ENCODE assay signal across 8 mouse cellular contexts in the genomic region with DNA sequence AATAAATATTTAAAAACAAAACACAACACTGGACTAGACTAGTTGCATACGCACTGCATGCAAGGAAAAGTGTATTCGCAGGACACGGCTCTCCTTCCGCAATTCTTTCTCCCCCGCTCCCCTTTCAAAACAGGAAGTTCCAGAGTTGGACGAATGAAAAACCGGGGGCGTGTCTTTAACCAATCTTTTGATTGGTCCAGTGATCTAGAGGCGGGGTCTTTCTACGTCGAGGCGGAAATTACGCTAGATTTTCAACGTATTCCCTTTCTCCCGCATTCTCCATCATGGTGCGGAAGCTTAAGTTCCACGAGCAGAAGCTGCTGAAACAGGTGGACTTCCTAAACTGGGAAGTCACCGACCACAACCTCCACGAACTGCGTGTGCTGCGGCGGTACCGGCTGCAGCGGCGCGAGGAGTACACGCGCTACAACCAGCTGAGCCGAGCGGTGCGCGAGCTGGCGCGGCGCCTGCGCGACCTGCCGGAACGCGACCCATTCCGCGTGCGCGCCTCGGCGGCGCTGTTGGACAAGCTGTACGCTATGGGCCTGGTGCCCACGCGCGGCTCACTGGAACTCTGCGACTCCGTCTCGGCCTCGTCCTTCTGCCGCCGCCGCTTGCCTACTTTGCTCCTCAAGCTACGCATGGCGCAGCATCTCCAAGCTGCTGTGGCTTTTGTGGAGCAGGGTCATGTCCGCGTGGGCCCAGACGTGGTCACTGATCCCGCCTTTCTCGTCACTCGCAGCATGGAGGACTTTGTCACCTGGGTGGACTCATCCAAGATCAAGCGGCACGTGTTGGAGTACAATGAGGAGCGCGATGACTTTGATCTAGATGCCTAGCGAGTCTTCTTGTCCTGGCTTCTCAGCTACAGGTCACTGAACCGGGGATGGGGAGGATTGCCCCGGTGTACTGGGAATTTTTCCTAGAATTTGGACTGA. TPM values are rescaled to one million over a fixed set of nuclear protein-coding genes. Genes with fewer than 3 reads are reported as not detected.
DNase-seq lines count a peak whose midpoint lies in the region; ATAC-seq and TF ChIP-seq lines count a peak whose summit lies in the region.

TSS of gene Imp3 (plus strand) at position 253 of the 938 bp plus-strand sequence.

- H3K4me2 ChIP-seq in kidney, embryonic 14.5 days (replicated peaks; ENCODE audit: low read depth, low read length): peak within 1 kb of the TSS; percentile 82
- H3K4me2 ChIP-seq in limb, embryonic 15.5 days: peak within 1 kb of the TSS; percentile 74

- peak; percentile 93 for ATAC-seq in kidney, embryonic 14.5 days (ENCODE audit: low FRiP score, low TSS enrichment)
- ATAC-seq in limb, embryonic 15.5 days (ENCODE audit: insufficient number of reproducible peaks, low FRiP score, low TSS enrichment, low read depth): peak; percentile 88

- H3K4me1 ChIP-seq in bone marrow macrophage, adult 2 months (ENCODE audit: control insufficient read depth, insufficient read depth, low read length): peaks cover 9% of the 10 kb centered on the region; the same call in 1 of the 2 replicates
- no peaks in the 10 kb centered on the region; the same call in 1 of the 2 replicates for H3K4me1 ChIP-seq in embryonic fibroblast, embryonic 13.5 days (ENCODE audit: control insufficient read depth, insufficient read depth, low read length)
- 0 out of 2 replicates have a peak, but pooled peaks cover 7% of the 10 kb centered on the region for H3K4me1 ChIP-seq in kidney, embryonic 14.5 days (ENCODE audit: control insufficient read depth, insufficient read depth, low read length)
- peaks cover 14% of the 10 kb centered on the region for H3K4me1 ChIP-seq in limb, embryonic 15.5 days

- no peaks in the 10 kb centered on the region for H3K9me3 ChIP-seq in kidney, embryonic 14.5 days (ENCODE audit: control insufficient read depth, low read length)
- H3K9me3 ChIP-seq in limb, embryonic 15.5 days: no peaks in the 10 kb centered on the region

- H3K9ac ChIP-seq in kidney, embryonic 14.5 days (ENCODE audit: low read depth, low read length): peak within 1 kb of the TSS; percentile 82
- H3K9ac ChIP-seq in limb, embryonic 15.5 days: peak within 1 kb of the TSS; percentile 69

- TF ChIP-seq CTCF in bone marrow macrophage, adult 2 months (IDR thresholded peaks at IDR 0.05; ENCODE audit: low read depth, low read length): no peak
- TF ChIP-seq CTCF in embryonic fibroblast, embryonic 13.5 days (IDR thresholded peaks at IDR 0.05; ENCODE audit: borderline replicate concordance, insufficient read depth, low read length): peak; percentile 31; the same call in 1 of the 2 replicates

- peak; percentile 96 for DNase-seq in A20 (ENCODE audit: low read depth, low spot score)
- DNase-seq in heart, adult 9 months (ENCODE audit: low spot score in 2 of 2): peak; percentile 95 to 96
- DNase-seq in monocyte, adult 2 months (ENCODE audit: low read depth in 1 of 2, low spot score in 2 of 2): peak; percentile 79 to 81
- DNase-seq in spleen, postnatal 36 days (ENCODE audit: low spot score in 2 of 2): peak; percentile 92 to 96

- under 1% methylated on average over 73 of the region's 73 CpGs for WGBS in kidney, embryonic 14.5 days
- under 1% methylated on average over 73 of the region's 73 CpGs for WGBS in limb, embryonic 15.5 days

- no peak for TF ChIP-seq POLR2A in bone marrow macrophage, adult 2 months (IDR thresholded peaks at IDR 0.05; ENCODE audit: borderline replicate concordance, low read depth, low read length)
- TF ChIP-seq POLR2A in embryonic fibroblast, embryonic 13.5 days (IDR thresholded peaks at IDR 0.05; ENCODE audit: low read depth, low read length): peak; percentile 73

- peak within 1 kb of the TSS; percentile 79 for H3K27ac ChIP-seq in bone marrow macrophage, adult 2 months (ENCODE audit: insufficient read depth, low read depth, low read length)
- H3K27ac ChIP-seq in embryonic fibroblast, embryonic 13.5 days (ENCODE audit: insufficient read depth, low read length): peak within 1 kb of the TSS; percentile 52
- peak within 1 kb of the TSS; percentile 85 for H3K27ac ChIP-seq in kidney, embryonic 14.5 days (ENCODE audit: low read depth, low read length)
- peak within 1 kb of the TSS; percentile 95 for H3K27ac ChIP-seq in limb, embryonic 15.5 days

- H3K4me3 ChIP-seq in bone marrow macrophage, adult 2 months (ENCODE audit: insufficient read depth, low read length): peak within 1 kb of the TSS; percentile 93
- peak within 1 kb of the TSS; percentile 77 for H3K4me3 ChIP-seq in embryonic fibroblast, embryonic 13.5 days (ENCODE audit: insufficient read depth, low read length)
- peak within 1 kb of the TSS; percentile 85 for H3K4me3 ChIP-seq in kidney, embryonic 14.5 days (ENCODE audit: low read length)
- peak within 1 kb of the TSS; percentile 81 for H3K4me3 ChIP-seq in limb, embryonic 15.5 days

- H3K36me3 ChIP-seq in kidney, embryonic 14.5 days (ENCODE audit: control insufficient read depth, insufficient read depth, low read length): no peaks in the 10 kb centered on the region
- no peaks in the 10 kb centered on the region for H3K36me3 ChIP-seq in limb, embryonic 15.5 days

- no peaks in the 10 kb centered on the region for H3K27me3 ChIP-seq in kidney, embryonic 14.5 days (ENCODE audit: control insufficient read depth, insufficient read depth, low read length)
- H3K27me3 ChIP-seq in limb, embryonic 15.5 days: no peaks in the 10 kb centered on the region

RNA-seq across cellular contexts. Expression of gene Imp3, which starts in this region (rescaled TPM):
- polyA plus RNA-seq in bone marrow macrophage, adult 2 months (2012; ENCODE audit: insufficient read depth, insufficient read length, missing spikeins): 62.4 and 64.1 TPM in 2 replicates
- polyA plus RNA-seq in embryonic fibroblast, embryonic 13.5 days (2011; ENCODE audit: insufficient read length, low read depth, missing spikeins): 92.7 and 107 TPM in 2 replicates
- 98.4 and 111 TPM in 2 replicates for polyA plus RNA-seq in kidney, embryonic 14.5 days (2014; fragmentation: Nextera tagmentation; extraction: Ambion mirVana)
- polyA plus RNA-seq in limb, embryonic 15.5 days (2015; fragmentation: Nextera tagmentation; extraction: Ambion mirVana): 80.0 and 86.5 TPM in 2 replicates

Comparison
In these comparisons a context has a peak if more than half of its experiments do, and no peak if none do; other contexts are left out.
1. Peak in every context shown above with its lines: DNase-seq, ATAC-seq, H3K4me3 ChIP-seq and H3K27ac ChIP-seq.